Mouse (Mus musculus) lung, adult 18-20 months (tissue): ENCODE data around the gene Bmp8a.
"Not testable (repeated sequence)": the region's sequence is repeated elsewhere in the genome, so short reads cannot be mapped to it uniquely, and the experiment has no call there.

Experiments used
- DNase-seq, 2 experiments: peaks; one replicate each; pipeline ENCODE4 v3.0.0; 2022; ENCODE audit warnings: mixed read lengths in 2 of 2

The Bmp8a gene

DNA sequence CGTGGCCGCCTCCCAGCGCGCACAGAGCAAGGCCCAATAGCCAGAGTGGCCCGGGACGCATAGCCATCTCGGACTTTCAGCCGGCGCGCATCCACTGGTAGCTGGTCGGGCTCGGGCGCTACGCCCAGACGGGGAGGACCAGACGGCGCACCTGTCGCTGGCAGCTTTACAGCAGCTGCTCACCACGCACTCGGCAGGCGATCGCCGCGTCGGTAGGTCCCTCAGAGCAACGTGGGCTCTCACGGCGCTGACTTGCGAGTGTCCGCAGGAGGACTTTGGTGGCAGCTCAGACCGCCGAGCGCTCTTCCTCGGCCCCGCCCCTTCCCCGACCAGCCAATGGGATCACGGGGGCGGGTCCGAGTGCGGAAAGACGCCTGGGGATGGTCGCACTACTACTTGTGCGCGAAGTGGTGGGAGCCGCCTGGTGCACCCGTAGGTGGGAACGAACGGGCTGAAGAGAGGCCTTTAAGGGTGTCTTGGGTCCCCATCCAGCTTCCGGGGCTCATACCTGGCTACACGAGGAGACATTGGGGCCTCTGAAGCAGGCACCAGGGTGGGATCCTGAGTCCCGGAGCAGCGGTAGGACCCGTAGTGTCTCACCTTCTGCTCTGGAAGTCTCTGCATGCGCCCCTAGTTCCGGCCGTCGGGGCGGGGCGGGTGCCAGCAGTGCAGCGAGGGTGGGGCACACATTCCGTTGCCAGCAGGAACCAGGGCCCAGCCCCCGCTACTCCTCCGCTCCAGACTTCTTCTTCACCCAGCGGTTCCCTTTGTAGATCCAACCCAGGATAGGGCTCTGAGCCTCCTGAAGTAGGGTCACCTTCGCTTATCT, at the start of gene Bmp8a:
TSS of gene Bmp8a (minus strand) at position 611 of the 829 bp plus-strand sequence.
- DNase-seq, result peak; percentile 66 to 71

DNA sequence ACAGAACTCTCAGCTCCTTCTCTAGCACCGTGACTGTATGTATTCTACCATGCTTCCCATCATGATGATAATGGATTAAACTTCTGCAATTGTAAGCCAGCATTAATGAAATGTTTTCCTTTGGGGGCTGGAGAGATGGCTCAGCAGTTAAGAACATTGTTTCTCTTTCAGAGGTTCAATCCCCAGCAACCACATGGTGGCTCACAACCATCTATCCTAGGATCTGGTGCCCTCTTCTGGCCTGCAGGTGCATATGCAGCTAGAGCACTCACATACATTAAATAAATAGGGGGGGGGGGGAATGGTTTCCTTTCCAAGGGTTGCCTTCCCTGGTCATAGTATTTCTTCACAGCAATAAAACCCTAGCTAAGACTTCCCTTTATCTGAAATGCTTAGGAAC, 49.1 kb upstream of the Bmp8a start:
- DNase-seq, result no peak

DNA sequence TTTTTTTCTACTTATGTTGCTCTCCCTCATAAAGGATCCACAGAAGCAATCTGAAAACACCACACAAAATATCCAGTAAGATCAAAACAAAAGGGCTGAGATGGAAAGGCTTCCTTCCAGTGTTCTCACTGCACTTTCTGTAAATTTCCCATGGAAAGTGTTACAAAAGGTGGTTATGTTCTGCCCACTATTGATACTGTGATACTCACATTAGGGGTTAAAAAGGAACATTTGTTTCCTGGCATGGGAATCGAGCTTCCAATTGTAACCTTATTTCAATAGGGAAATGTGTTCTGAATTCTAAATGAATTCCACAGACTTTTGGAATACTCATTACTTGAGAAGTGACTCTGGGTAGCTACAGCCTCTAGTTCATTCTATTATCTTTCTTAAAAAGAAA, 42.0 kb upstream of the Bmp8a start:
- DNase-seq, result no peak

DNA sequence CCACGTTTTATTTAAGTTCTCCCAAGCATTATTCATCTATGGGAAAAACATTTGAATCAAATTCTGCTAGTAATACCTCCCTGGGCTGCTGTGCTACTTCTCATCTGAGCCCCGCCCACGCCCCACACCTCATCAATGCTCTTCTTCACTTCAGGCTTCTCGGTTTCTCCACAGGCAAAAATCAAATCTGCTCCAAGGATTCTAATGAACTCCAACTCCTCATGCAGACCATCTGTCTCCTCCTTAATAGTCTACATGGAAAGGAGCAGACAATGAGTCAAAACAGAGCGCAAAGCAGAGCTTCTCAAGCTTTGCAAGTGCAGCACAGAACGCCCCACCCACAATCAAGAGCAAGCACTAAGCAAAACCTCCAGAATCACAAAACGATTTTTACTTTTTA, 40.1 kb upstream of the Bmp8a start:
- DNase-seq, result no peak

DNA sequence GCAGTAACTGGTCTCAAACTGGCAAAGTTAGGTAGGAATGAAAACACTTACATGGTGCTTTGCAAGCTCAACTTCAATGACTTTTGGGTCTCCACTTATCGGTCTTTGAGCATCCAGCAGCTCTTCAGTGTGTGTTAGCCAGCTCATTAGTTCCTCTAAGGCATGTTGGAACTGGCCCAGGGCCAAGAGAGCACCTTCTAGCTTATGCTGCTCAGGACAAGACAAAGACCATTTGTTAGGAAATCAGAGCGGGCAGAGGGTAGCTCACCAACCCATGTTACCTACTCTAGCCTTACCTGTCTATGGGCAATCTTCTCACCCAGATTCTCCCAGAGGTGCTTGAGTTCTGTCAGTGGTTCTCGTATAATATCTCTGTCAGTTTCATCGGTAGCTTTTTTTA, 39.0 kb upstream of the Bmp8a start:
- DNase-seq, result no peak

DNA sequence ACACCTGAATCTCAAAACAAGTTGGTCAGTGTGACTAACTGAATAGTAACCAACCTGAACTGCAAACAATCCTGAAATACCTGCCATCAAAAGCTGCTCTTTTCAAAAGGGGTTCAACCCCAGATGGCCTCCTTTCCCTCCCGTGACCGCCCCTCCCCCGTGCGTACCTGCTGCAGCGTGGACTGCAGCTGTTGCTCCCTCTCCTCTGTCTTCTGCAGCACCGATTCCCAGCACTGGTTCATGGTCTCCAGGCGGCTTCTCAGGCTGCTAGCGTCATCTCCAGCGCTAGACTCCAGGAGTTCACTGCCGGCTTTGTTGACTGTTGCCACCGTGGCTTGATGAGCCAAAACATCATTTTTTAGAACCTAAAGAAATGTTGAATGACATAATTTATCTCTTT, 38.5 kb upstream of the Bmp8a start:
- no peak for DNase-seq

DNA sequence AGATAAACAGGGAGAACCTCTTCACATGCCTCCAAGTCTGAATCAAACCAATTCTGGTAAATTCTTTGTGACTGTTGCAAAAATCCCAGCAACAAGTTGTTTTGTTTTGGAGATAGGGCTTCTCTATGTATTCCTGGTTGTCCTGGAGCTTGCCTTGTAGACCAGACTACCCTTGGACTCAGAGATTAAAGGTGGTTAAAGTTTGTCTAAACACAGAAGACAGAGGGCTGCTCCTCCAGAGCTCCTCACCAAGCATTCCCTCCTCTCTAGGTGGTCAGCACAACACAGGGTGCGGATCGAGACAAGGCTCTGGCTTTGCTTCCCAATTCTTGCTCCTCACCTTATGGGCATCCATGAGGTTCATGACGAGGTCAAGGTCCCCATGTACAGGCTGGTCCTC, 33.0 kb upstream of the Bmp8a start:
- no peak for DNase-seq

DNA sequence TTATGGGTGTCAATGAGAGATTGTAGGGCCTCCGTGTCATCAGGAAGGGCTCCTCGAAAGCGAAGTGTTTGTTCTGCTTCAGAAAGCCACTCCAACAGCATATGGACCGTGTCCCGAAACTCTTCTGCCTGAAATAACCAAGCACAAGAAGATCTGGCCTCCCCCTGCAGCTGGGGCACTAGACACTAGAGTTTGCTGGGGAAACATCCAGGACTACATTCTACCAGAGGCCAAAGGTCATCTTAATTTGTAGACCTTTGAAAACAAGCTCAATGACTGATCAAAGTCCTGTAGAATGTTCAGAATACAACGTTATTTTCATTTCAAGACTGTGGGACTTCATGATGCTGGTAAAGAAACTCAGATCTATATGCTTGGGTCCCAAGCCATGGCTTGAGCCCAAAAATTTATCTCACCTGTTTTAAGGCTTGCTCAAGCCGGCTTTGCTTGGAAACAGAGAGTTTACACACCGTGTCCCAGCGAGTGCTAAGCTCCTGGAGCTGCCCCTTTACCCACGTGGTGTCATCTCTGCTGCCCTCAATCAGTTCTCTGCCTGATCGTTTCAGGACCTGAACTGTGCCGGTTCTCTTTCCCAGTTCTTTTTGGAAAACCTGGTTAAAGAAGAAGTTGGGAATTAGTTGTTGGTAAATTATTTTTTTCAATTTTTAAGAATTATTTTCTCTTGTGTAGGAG, 31.4 kb upstream of the Bmp8a start:
- no peak for DNase-seq

DNA sequence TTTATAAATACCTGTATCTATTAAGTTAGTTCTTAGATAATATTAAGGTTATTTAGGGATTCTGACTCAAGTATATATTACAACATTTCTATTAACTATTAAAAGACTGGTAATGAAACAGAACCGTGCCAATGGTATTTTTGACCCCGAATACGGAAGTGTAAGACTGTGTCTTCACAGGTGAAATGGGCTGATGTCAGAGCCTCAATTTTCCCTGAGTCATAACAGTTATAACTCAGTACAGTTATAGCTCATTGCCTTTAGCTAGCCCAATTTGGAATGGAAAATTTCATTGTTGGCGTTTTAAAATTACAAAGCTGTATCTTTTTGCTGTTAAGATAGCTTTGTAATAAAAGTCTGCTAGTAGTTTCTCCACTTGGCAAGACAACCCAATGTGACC, 20.5 kb upstream of the Bmp8a start:
- DNase-seq, result no peak

DNA sequence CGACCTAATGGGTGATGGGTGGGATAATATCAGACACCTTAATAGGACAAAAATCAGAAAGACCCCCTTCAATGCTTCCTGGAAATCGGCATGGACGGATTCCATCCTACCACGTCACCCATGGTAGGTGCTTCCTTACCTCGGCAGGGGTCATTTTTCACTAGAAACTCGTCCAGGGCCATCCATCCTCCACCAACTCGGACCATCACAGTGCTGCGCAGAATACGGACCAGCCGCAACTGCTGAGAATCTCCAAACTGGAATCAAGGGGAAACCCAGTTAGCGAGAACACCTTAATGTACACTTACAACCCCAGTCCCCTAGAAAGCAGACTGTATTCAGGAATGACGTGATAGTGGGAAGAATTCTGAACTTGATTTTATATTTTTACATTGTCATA, 17.7 kb upstream of the Bmp8a start:
- DNase-seq, result no peak

DNA sequence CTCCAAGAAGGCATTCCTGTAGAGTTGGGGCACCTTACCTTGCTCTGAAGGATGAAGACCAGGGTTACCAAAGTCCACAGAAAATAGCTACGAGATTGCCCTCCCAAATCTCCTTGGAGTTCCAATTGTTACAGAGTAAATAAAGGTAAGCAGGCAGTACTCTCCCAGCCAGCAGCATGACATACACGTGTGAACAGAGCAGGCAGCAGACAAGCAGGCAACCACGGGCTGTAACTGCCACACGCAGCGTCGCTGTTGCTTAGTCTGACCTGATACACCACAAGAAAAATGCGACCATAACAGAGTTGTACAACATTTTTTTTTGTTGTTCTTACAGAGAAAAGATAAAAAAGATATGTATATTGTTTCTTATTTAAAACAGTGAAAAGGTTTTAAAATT, 15.6 kb upstream of the Bmp8a start:
- no peak for DNase-seq

DNA sequence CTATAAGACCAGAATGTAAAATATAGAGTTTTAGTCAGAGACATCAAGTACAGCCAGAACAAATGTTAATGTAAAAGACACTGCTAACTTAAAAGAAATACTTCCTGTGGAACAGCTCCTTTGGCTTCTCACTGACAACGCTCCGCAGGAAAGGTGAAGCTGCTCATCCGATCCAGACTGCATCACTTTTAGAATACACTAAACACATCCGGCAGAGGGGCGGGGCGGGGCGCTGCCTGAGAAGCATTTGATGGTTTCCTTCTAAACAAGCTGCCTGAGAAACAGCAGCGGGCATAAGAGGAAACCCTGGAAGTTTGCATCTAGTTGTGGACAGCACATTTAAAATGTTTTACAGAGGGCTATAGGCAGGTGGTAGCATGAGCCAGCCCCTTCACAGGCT, 12.9 kb upstream of the Bmp8a start:
- no peak for DNase-seq

DNA sequence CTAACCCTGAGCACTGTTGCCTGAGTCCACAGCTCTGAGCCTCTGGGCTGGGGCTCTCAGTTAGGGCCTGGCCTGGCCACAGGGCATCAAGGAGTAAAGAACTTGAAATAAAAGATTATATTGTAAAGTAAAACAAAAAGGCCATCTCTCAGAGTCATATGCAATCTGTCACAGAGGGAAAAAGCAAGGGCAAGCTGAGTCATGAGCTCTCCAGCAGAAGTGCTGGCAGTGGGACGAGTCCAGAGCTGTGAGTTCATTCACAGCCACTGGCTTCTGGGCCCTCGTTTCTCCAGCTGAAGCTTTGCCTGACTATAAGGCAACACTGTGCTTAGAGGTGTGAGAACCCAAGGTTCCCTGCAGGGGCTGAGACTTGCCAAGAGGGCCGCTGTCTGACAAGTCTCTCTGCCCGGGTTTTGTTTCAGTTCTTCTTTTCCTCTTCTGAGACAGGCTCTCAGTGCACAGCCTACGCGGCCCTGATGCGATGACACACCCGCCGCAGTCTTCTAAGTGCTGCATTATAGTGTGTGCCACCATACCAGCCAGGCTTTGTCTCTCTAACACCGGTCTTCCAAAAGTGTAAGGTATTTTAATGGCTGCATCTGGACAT, 10.3 kb upstream of the Bmp8a start:
- no peak for DNase-seq

DNA sequence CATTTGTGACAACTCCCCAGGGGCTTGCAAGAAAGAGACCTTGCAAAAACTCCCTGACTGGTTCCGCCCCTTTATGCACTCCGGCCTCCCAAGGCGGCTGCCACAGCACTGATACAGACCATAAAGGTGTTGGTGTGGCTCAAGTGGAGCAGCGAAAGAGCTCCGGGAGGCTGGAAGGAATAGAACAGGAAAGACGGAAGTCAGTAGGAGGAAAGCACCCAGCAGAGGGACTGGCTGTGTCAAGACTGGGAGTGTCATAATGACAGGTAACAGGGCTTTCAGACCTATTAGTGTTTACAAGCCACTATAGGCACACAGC, 378 bp upstream of the Bmp8a start:
- peak; percentile 17 to 41 for DNase-seq

DNA sequence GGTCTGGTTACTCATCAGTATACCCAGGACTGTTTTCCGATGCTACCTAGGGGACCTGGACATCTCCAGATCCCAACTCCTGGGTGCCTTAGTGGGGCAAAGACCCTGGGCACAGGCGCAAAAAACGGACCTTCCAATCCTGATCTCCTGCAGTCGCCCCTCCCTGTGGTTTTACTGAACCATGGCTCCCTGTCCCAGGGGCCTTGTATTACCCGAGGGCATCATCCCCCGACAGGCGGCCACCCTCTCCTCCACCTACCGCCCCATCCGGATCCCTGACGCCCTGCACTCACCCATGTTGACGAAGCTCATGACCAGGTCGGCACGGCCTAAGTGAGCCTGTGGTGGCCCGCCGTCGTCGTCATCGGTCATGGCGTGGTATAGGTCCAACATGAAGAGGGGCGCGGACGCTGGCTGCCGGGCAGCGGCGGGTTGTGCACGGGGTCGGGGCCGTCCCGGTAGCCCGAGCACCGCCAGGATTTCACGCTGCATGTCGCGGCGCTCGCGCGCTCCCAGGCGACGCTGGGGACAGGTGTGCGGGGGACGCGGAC, 886 bp downstream of the Bmp8a start:
- peak in 1 of 2 experiments; percentile 17 for DNase-seq

DNA sequence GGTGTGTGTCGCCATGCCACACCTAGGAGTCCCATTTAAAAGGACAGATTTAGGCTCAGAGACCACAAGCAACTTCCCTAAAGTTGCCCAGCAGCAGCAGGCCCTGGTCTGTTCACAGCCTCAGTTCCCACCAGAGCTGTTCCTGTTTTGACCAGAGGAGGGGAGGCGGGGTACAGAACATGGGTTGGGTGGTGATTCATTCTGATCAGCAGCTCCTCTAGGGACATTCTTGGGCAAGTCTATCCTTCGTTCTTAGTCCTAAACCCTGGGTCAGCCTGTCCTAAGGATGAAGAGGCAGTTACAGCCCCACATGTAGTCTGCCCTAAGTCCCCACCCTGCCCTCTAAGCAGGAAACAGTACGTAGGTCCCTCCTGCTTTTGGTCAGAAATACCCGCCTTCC, 2.8 kb downstream of the Bmp8a start:
- no peak for DNase-seq

DNA sequence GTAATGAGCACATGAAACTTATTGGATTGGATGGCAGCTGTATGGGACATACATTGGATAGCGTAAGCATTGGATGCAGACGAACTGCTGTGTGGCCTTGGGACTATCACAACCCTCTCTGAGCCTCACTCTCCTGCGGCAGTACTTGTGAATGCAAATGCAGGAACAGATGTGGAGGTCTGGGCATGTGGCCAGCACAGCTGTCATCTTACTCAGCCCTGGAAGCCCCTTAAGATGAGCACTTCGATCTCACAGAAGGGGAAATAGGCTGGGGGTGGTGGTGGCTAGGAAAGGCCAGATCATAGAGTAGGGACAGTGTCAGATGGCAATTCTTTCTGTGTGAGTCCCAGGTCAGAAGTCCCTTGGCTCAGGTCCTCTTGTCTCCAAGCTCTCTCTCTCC, 5.4 kb downstream of the Bmp8a start:
- no peak for DNase-seq

DNA sequence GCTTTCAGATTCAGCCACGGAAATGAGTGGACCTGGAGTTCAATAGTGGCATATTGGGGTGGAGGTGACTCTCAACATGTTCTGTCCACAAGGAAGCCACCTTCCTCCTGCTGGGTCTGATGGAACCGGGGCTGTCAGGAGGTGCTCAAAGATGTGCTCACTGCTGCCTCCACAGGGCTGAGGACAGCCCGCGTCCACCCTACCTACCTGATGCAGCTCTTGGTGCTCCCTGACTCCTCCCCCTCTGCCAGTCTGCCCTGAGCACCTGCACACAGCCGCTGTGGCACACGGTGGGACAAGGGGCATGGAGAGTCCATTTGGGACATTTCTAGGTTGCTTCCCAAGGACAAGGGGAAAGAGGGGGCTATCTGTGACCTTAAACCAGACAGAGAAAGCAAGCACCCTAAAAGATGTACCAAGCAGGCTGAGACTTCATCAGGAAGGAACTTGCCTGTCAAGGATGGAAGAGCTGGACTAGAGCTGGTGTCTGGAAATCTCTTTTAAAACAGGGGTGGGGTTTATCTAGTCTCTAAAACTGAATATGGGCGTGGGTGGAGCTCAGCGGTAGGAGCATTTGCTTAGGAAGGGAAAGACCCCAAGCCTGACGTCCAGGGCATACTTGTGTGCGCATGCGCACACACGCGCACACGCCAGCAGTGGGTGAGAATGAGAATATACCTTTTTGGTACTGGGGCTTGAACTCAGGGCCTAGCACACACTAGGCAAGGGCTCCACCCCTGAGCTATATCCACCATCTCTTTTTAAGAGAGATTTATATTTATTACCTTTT, 7.1 kb downstream of the Bmp8a start:
- DNase-seq, result no peak

DNA sequence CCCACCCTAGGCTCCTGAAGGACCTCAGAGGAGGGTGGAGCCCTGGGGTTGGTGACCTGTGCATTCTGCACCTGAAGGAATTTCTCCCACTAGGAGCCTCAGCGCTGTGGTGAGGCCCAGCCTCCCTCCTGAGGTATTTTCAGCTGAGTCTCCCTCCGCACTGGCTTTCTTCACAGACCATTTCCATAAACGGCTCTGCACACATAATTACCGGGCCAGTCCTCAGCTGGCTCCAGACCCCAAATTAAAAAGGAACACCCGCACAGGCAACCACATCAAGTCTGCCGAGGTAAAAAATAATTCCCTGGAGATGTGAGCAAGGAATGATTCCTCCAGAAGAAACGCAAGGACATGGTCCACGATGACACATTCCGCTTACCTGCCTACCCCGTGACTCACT, 7.8 kb downstream of the Bmp8a start:
- not testable (repeated sequence) for DNase-seq

DNA sequence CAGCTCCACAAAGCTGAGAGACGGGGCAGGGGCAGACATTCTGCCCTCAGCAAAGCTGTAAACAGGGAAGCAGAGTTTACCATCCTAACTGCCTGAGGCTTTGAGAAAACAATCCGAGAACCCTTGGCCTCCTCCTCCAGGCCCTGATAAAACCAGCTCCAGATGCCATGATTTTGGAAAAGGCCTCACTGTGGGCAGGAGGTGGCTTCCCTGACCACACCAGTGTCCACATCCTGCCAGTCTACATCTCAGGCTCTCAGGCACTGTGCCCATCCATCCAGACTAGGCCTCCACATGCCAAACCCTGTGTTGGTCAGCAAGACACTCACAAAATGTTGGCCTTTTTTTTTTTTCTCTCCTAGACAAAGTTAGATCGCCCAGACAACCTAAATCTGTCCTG, 8.9 kb downstream of the Bmp8a start:
- no peak for DNase-seq

DNA sequence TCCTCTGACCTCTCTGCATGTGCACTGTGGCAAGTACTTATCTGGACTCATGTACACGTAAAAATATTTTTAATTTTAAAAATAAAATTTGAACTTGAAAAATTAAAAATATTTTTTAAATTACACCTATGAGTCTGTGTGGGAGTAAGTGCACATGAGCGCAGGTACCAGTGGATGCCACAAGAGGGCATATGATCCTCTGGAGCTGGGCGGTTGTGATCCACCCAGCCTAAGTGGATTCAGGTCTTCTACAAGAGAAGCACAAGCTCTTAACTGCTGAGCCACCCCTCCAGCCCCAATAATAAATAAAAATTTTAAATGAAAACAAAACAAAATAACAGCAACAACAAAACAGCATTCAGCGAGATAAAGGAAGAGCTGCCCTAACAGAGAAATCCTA, 9.9 kb downstream of the Bmp8a start:
- no peak for DNase-seq

DNA sequence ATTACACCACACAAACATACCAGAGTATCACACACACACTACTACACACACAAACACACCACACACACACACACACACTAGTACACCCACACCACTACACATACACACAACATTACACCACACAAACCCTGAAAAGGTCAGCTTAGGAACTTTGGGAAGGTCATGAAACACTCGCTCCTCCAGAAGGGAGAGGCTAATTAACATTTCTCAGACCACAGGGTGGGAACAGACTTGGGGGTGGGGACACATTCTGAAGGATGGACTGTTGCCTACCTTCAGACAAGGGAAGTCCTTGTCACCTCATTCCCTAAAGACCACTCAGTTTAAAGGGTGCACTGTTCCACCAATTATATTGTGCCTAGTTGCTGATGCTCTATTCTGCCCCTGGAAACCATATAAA, 11.1 kb downstream of the Bmp8a start:
- not testable (repeated sequence) for DNase-seq

DNA sequence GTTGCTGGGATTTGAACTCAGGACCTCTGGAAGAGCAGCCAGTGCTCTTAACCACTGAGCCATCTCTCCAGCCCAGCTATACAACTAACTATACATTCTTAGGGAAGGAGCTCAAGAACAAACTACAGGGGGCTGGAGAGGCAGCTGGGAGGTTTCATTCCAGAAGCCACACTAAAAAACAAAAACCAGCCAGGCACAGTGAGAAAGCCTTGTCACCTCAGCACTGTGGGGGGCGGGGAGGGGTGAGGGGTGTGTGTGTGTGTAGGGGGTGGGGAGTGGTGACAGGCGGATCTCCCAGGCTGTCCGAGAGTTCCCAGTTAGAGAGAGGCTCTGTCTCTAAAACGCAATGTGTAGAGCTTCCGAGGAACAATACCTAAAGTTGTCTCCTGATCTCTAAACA, 11.7 kb downstream of the Bmp8a start:
- DNase-seq, result no peak
